Mouse (Mus musculus): Measurements from ENCODE around the gene Mrtfb. TPM values are rescaled to one million over a fixed set of nuclear protein-coding genes. Genes with fewer than 3 reads are reported as not detected.
"Not testable (repeated sequence)": the region's sequence is repeated elsewhere in the genome, so short reads cannot be mapped to it uniquely, and the experiment has no call there.

Gene Mrtfb
- polyA plus RNA-seq, 1 experiment from 2014 or later, result 22.5 TPM

DNA sequence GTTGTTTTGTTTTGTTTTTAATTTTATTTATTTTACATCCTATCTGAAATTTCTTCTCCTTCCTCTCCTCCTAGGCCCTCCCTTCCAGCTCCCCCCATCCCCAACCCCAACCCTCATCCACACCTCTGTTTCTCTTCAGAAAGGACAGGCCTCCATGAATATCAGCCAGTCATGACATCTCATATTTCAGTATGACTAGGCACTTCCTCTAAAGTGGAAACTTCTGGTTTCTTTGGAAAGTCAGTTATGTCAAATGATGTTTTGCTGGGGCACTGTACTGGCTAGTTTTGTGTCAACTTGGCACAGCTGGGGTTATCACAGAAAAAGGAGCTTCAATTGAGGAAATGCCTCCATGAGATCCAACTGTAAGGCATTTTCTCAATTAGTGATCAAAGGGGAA, 30.1 kb downstream of the Mrtfb start:
- not testable (repeated sequence) for ATAC-seq (ENCODE audit: insufficient read depth, low FRiP score, low read depth)

GRCm38 (mm10) chr16:13297860-13298259, 41.6 kb downstream of the Mrtfb start:
- ATAC-seq (ENCODE audit: insufficient read depth, low FRiP score, low read depth), result no peak
- 48% methylated on average over 1 of the region's 1 CpGs for WGBS

More for the DNA sequence above, 30.1 kb downstream of the Mrtfb start:
- H3K27me3 ChIP-seq (replicated peaks); H3K9me3 ChIP-seq; H3K36me3 ChIP-seq; H3K4me1 ChIP-seq; H3K27ac ChIP-seq; H3K4me3 ChIP-seq (replicated peaks); H3K9ac ChIP-seq; H3K4me2 ChIP-seq: not testable (repeated sequence)

DNA sequence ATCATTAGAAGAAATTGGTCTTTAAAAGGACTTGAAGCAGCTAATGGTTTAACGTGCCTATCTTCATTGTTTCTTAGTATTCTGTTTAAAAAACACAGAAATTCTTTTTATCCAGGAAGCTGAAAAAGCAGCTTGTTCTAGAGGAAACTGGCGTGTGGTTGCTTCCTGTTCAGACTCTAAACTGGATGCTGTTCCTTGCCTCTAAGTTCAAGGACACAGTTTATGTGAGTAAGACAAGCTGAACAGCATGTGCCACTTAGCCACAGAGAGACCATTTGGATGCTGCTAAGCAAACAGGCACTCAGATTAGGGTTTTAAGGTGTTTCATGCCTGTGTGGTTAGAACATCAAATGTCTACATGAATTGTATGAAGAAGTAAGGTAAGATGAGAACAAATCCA, 42.7 kb downstream of the Mrtfb start:
- Histone ChIP-seq H3K4me2 (no peak overlapping the region), H3K27me3 (replicated peaks) (no peaks in the 10 kb centered on the region), H3K9me3 (no peaks in the 10 kb centered on the region), H3K4me3 (replicated peaks) (no peak overlapping the region), H3K36me3 (no peaks in the 10 kb centered on the region), H3K4me1 (peaks cover 3% of the 10 kb centered on the region; the same call in 1 of the 2 replicates), H3K9ac (no peak overlapping the region), H3K27ac (no peak overlapping the region)
- ATAC-seq (ENCODE audit: insufficient read depth, low FRiP score, low read depth), result no peak
- 69% methylated on average over 2 of the region's 2 CpGs for WGBS

More at GRCm38 (mm10) chr16:13297860-13298259, 41.6 kb downstream of the Mrtfb start:
- H3K27ac ChIP-seq, result no peak overlapping the region
- H3K36me3 ChIP-seq, result no peaks in the 10 kb centered on the region
- no peaks in the 10 kb centered on the region for H3K9me3 ChIP-seq
- H3K27me3 ChIP-seq (replicated peaks), result no peaks in the 10 kb centered on the region
- peaks cover 3% of the 10 kb centered on the region; the same call in 1 of the 2 replicates for H3K4me1 ChIP-seq
- no peak overlapping the region for H3K9ac ChIP-seq
- H3K4me2 ChIP-seq, result no peak overlapping the region
- H3K4me3 ChIP-seq (replicated peaks), result no peak overlapping the region

- Histone ChIP-seq H3K9ac (no peak overlapping the region), H3K36me3 (no peaks in the 10 kb centered on the region), H3K4me3 (replicated peaks) (no peak overlapping the region), H3K4me1 (no peaks in the 10 kb centered on the region), H3K9me3 (no peaks in the 10 kb centered on the region), H3K27ac (no peak overlapping the region), H3K4me2 (no peak overlapping the region), H3K27me3 (replicated peaks) (no peaks in the 10 kb centered on the region)
- no peak for ATAC-seq (ENCODE audit: insufficient read depth, low FRiP score, low read depth)
- WGBS, result 74% methylated on average over 3 of the region's 3 CpGs
Measured at GRCm38 (mm10) chr16:13306065-13306695, 49.9 kb downstream of the Mrtfb start.

DNA sequence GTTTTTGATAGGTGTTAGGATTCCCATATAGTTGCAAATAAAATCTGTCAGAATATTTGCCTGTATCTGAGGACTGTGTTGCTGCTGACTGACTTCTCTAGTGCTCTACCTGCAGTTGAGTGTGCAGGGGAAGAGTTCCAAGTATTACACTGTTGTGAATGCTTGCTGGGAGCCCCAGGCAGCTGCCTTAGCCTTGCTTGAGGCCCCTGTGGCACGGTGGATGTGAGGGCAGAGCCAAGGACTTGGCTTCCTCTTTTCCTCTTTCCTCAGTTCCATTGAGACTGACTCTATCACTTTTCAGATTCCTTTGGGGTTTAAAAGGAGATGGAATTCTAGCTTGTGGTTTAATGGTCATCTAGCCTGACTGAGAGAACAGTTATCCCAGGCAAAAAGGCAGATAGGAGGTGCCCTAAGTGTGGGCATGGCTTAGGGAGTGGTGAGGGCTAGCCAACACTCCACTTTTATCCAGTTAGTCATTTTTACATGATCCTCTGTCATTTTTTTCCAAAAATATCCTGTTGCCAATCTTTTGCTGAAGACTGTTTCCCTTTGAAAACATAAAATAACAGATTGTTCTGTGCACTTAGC, 53.9 kb downstream of the Mrtfb start:
- Histone ChIP-seq H3K27me3 (replicated peaks) (no peaks in the 10 kb centered on the region), H3K9me3 (no peaks in the 10 kb centered on the region), H3K4me2 (no peak overlapping the region), H3K27ac (no peak overlapping the region), H3K36me3 (peaks cover 4% of the 10 kb centered on the region; the same call in 1 of the 2 replicates), H3K4me3 (replicated peaks) (no peak overlapping the region), H3K9ac (no peak overlapping the region), H3K4me1 (no peaks in the 10 kb centered on the region)
- ATAC-seq (ENCODE audit: insufficient read depth, low FRiP score, low read depth), result no peak
- WGBS, result 82% methylated on average over 1 of the region's 1 CpGs

DNA sequence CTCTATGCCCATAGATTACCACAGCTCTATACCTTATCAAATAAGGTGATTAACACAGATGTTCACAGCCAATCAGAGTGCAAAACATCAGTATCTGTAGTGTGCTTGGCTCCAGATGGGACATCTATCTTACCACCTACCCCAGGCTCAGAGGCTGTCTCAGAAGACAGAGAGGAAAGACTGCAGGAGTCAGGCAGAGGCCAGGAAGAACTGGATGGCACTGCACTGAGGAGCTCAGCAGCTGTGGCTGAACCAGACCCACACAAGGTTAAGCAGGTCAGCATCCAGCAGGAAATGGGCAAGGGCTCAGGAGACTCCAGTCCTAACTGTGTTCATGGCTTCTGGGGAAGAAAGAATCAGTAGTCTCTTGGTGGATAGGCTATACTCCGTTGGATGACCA, 55.1 kb downstream of the Mrtfb start:
- WGBS, result 81% methylated on average over 1 of the region's 1 CpGs
- peaks cover 4% of the 10 kb centered on the region; the same call in 1 of the 2 replicates for H3K36me3 ChIP-seq
- H3K4me2 ChIP-seq, result no peak overlapping the region
- ATAC-seq (ENCODE audit: insufficient read depth, low FRiP score, low read depth), result no peak
- no peaks in the 10 kb centered on the region for H3K4me1 ChIP-seq
- H3K27me3 ChIP-seq (replicated peaks), result no peaks in the 10 kb centered on the region
- H3K4me3 ChIP-seq (replicated peaks), result no peak overlapping the region
- H3K9me3 ChIP-seq, result no peaks in the 10 kb centered on the region
- no peak overlapping the region for H3K9ac ChIP-seq
- H3K27ac ChIP-seq, result no peak overlapping the region

GRCm38 (mm10) chr16:13313096-13313719, 56.9 kb downstream of the Mrtfb start:
- Histone ChIP-seq H3K4me3 (replicated peaks) (no peak overlapping the region), H3K4me2 (no peak overlapping the region), H3K27me3 (replicated peaks) (no peaks in the 10 kb centered on the region), H3K36me3 (peaks cover 4% of the 10 kb centered on the region; the same call in 1 of the 2 replicates), H3K4me1 (no peaks in the 10 kb centered on the region), H3K9ac (no peak overlapping the region), H3K9me3 (no peaks in the 10 kb centered on the region), H3K27ac (no peak overlapping the region)
- WGBS, result 78% methylated on average over 5 of the region's 5 CpGs
- ATAC-seq (ENCODE audit: insufficient read depth, low FRiP score, low read depth), result no peak

DNA sequence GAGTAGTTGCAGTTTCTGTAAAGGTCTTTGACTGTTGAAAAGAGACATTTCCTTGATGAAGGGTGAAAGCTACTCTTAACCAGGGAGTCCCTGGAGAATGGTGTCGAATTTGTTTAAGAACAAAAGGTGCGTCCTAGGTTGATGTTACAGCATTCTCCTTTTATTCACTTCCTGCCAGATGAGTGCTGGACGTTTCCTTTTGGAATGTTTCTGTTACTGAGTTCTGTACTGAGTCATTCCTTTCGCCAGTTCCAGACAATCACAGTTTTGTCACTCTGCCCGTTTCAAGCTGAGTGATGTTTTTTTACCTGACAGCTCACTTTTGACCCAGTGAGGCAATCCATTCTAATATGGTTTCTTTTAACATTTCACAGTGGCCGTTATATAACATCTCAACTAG, 67.5 kb downstream of the Mrtfb start:
- Histone ChIP-seq H3K4me3 (replicated peaks) (no peak overlapping the region), H3K36me3 (peaks cover 6% of the 10 kb centered on the region; the same call in 1 of the 2 replicates), H3K9me3 (no peaks in the 10 kb centered on the region), H3K4me2 (no peak overlapping the region), H3K27me3 (replicated peaks) (no peaks in the 10 kb centered on the region), H3K4me1 (no peaks in the 10 kb centered on the region), H3K9ac (no peak overlapping the region), H3K27ac (no peak overlapping the region)
- ATAC-seq (ENCODE audit: insufficient read depth, low FRiP score, low read depth), result no peak
- WGBS, result 31% methylated on average over 6 of the region's 6 CpGs

- 92% methylated on average over 3 of the region's 3 CpGs for WGBS
- Histone ChIP-seq H3K27me3 (replicated peaks) (no peaks in the 10 kb centered on the region), H3K4me2 (no peak overlapping the region), H3K36me3 (peaks cover 6% of the 10 kb centered on the region; the same call in 1 of the 2 replicates), H3K9me3 (no peaks in the 10 kb centered on the region), H3K9ac (no peak overlapping the region), H3K27ac (no peak overlapping the region), H3K4me3 (replicated peaks) (no peak overlapping the region), H3K4me1 (no peaks in the 10 kb centered on the region)
- ATAC-seq (ENCODE audit: insufficient read depth, low FRiP score, low read depth), result no peak
Measured at GRCm38 (mm10) chr16:13326622-13327021, 70.3 kb downstream of the Mrtfb start.

- Histone ChIP-seq H3K4me3 (replicated peaks) (no peak overlapping the region), H3K36me3 (peaks cover 6% of the 10 kb centered on the region; the same call in 1 of the 2 replicates), H3K9ac (no peak overlapping the region), H3K4me2 (no peak overlapping the region), H3K27me3 (replicated peaks) (no peaks in the 10 kb centered on the region), H3K4me1 (no peaks in the 10 kb centered on the region), H3K27ac (no peak overlapping the region), H3K9me3 (no peaks in the 10 kb centered on the region)
- ATAC-seq (ENCODE audit: insufficient read depth, low FRiP score, low read depth), result no peak
- 83% methylated on average over 4 of the region's 4 CpGs for WGBS
Measured at GRCm38 (mm10) chr16:13328646-13329045, 72.4 kb downstream of the Mrtfb start.

GRCm38 (mm10) chr16:13329640-13330039, 73.4 kb downstream of the Mrtfb start:
- H3K36me3 ChIP-seq, result peaks cover 6% of the 10 kb centered on the region; the same call in 1 of the 2 replicates
- H3K4me1 ChIP-seq, result 0 out of 2 replicates have a peak, but pooled peaks cover 3% of the 10 kb centered on the region
- H3K9me3 ChIP-seq, result no peaks in the 10 kb centered on the region
- H3K4me2 ChIP-seq, result no peak overlapping the region
- no peak overlapping the region for H3K9ac ChIP-seq
- H3K27me3 ChIP-seq (replicated peaks), result no peaks in the 10 kb centered on the region
- peak overlapping the region; percentile 50; the same call in 1 of the 2 replicates for H3K27ac ChIP-seq
- 78% methylated on average over 3 of the region's 3 CpGs for WGBS
- H3K4me3 ChIP-seq (replicated peaks), result no peak overlapping the region
- no peak for ATAC-seq (ENCODE audit: insufficient read depth, low FRiP score, low read depth)

DNA sequence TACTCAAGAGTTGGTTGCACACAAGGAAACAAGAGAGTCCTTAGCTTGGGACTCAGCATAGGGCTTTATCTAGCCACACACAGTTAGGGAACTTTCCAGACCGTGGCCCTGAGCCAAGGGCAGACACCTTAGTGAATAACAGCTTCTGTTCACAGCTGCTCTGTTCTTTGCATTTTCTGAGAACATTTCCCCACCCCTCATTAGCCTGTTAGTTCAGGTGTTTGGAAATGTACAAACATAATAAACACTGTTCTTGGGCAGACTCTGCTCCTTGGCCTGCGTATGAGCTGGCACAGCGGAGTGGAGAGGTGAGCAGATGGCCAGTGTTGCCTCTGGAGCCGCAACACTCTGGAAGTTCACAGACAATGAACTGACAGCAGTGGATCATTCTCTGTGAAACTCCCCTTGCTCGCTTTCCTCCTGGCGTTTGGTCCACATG, 74.0 kb downstream of the Mrtfb start:
- Histone ChIP-seq H3K4me3 (replicated peaks) (no peak overlapping the region), H3K36me3 (peaks cover 6% of the 10 kb centered on the region; the same call in 1 of the 2 replicates), H3K27me3 (replicated peaks) (no peaks in the 10 kb centered on the region), H3K9me3 (no peaks in the 10 kb centered on the region), H3K4me1 (0 out of 2 replicates have a peak, but pooled peaks cover 3% of the 10 kb centered on the region), H3K27ac (peak overlapping the region; percentile 50; the same call in 1 of the 2 replicates), H3K4me2 (no peak overlapping the region), H3K9ac (no peak overlapping the region)
- ATAC-seq (ENCODE audit: insufficient read depth, low FRiP score, low read depth), result peak; percentile 87
- 62% methylated on average over 6 of the region's 6 CpGs for WGBS

All from stomach, embryonic 15.5 days (tissue).